Mouse (Mus musculus): Measurements from ENCODE around the gene Snx21. TPM values are rescaled to one million over a fixed set of nuclear protein-coding genes. Genes with fewer than 3 reads are reported as not detected.

Snx21 gene
- polyA plus RNA-seq, 1 experiment from 2014 or later = 11.6 TPM

DNA sequence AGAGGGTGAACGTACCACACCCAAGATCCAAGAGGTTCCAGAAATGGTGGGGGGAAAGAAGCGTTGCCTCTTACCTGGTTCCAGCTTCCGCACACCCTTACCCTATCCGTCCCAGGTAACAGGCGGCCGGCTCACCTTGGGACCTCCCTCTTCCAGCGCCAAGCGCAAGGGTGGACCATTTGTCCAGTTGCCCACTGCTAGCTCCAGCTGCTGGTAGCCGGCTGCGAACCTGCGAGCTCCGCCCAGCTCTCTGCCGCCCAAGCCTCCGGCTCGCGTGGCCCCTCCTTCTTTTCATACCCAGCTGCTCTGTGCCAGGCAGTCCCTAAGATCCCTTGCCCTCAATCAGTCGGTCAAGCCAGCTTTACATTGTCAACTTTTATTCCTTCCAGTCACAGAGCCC lies 8.8 kb upstream of the Snx21 start:
- H3K9ac ChIP-seq (ENCODE audit: low read depth, low read length) = no peak overlapping the region
- H3K27ac ChIP-seq (ENCODE audit: low read depth, low read length) = no peak overlapping the region
- no peaks in the 10 kb centered on the region for H3K4me1 ChIP-seq (replicated peaks; ENCODE audit: control insufficient read depth, insufficient read depth, low read length)
- H3K4me3 ChIP-seq (ENCODE audit: low read depth, low read length) = no peak overlapping the region
- no peak overlapping the region for H3K4me2 ChIP-seq (replicated peaks; ENCODE audit: low read depth, low read length)
- no peak for DNase-seq (ENCODE audit: low spot score)
- ATAC-seq (ENCODE audit: low FRiP score) = no peak
- 69% methylated on average over 17 of the region's 17 CpGs for WGBS
- H3K36me3 ChIP-seq (ENCODE audit: control insufficient read depth, insufficient read depth, low read length) = 0 out of 2 replicates have a peak, but pooled peaks cover 3% of the 10 kb centered on the region
- no peaks in the 10 kb centered on the region for H3K27me3 ChIP-seq (ENCODE audit: control insufficient read depth, insufficient read depth, low read length)
- H3K9me3 ChIP-seq (ENCODE audit: control insufficient read depth, low read length) = no peaks in the 10 kb centered on the region

DNA sequence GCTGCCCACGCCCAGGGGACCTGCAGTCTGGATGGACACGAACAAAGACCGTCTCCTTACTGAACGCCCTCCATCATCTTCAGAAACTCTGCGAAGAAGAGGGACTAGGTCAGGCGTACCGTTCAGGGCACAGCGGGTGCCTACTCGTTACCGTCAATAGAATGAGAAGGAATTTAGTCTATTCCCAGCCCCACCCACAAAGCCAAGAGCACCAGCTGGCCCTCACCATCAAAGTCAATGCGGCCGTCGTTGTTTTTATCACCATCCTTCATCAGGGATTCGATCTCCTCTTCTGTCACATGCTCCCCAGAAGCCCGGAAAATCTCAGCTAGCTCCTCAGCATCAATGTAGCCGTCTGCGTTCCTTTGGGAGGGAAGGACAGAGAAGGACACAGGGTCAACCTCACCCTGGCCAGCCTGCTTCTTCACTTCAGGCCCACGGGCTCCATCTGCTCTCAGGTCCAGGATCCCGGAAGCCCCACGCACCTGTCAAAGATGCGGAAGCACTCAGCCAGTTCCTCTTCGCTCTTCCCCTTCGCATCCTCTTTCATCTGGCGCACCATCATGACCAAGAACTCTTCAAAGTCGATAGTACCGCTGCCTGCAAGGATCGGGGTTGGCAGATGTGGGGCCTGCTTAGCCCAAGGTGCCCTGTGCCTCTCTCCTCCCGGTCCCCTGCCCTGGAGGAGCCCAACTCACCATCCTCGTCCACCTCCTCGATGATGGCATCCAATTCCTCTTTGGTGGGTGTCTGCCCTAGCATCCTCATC lies 8.2 kb upstream of the Snx21 start:
- ATAC-seq (ENCODE audit: low FRiP score) = no peak
- Histone ChIP-seq H3K36me3 (ENCODE audit: control insufficient read depth, insufficient read depth, low read length) (no peaks in the 10 kb centered on the region), H3K4me2 (replicated peaks; ENCODE audit: low read depth, low read length) (no peak overlapping the region), H3K27ac (ENCODE audit: low read depth, low read length) (no peak overlapping the region), H3K9ac (ENCODE audit: low read depth, low read length) (no peak overlapping the region), H3K4me1 (replicated peaks; ENCODE audit: control insufficient read depth, insufficient read depth, low read length) (no peaks in the 10 kb centered on the region), H3K4me3 (ENCODE audit: low read depth, low read length) (no peak overlapping the region), H3K9me3 (ENCODE audit: control insufficient read depth, low read length) (no peaks in the 10 kb centered on the region), H3K27me3 (ENCODE audit: control insufficient read depth, insufficient read depth, low read length) (no peaks in the 10 kb centered on the region)
- 84% methylated on average over 30 of the region's 30 CpGs for WGBS
- DNase-seq (ENCODE audit: low spot score) = no peak

DNA sequence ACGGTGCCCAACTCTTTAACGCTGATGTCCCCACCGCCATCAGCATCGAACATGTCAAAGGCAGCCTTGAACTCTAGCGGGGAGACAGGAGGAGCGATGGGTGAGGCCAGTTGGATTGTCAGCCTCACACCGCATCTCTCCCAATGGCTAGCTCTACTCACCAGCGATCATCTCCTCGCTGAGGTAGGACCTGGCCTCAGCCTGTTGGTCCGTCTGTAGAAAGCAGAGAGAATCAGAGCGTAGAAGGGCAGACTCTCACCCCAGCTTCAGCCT lies 7.7 kb upstream of the Snx21 start:
- H3K27ac ChIP-seq (ENCODE audit: low read depth, low read length) = no peak overlapping the region
- H3K36me3 ChIP-seq (ENCODE audit: control insufficient read depth, insufficient read depth, low read length) = no peaks in the 10 kb centered on the region
- ATAC-seq (ENCODE audit: low FRiP score) (no peak), DNase-seq (ENCODE audit: low spot score) (no peak)
- H3K9ac ChIP-seq (ENCODE audit: low read depth, low read length) = no peak overlapping the region
- H3K4me3 ChIP-seq (ENCODE audit: low read depth, low read length) = no peak overlapping the region
- no peaks in the 10 kb centered on the region for H3K27me3 ChIP-seq (ENCODE audit: control insufficient read depth, insufficient read depth, low read length)
- WGBS = 89% methylated on average over 11 of the region's 11 CpGs
- no peak overlapping the region for H3K4me2 ChIP-seq (replicated peaks; ENCODE audit: low read depth, low read length)
- H3K9me3 ChIP-seq (ENCODE audit: control insufficient read depth, low read length) = no peaks in the 10 kb centered on the region
- no peaks in the 10 kb centered on the region for H3K4me1 ChIP-seq (replicated peaks; ENCODE audit: control insufficient read depth, insufficient read depth, low read length)

DNA sequence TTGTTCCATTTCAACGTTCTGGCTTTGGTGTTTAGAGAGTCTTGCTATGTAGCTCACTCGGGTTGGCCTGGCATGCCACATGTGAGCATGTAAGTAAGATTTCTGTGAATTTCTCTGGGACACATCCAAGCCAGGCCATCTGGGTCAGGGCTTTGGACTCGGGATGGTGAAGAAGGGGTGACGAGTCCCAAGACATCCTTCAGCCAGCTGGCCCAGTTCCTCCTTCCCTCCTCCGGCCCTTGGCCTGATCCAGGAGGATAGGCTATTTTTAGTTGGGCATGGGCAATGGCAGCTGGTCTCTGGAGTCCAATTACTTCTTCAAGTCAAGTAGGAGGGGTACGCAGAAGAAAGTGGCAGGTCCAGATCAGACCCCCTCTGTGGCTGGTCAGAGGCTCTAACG lies 6.8 kb upstream of the Snx21 start:
- DNase-seq (ENCODE audit: low spot score) (no peak), ATAC-seq (ENCODE audit: low FRiP score) (no peak)
- no peaks in the 10 kb centered on the region for H3K27me3 ChIP-seq (ENCODE audit: control insufficient read depth, insufficient read depth, low read length)
- H3K36me3 ChIP-seq (ENCODE audit: control insufficient read depth, insufficient read depth, low read length) = no peaks in the 10 kb centered on the region
- no peaks in the 10 kb centered on the region for H3K9me3 ChIP-seq (ENCODE audit: control insufficient read depth, low read length)
- 87% methylated on average over 7 of the region's 7 CpGs for WGBS
- H3K4me3 ChIP-seq (ENCODE audit: low read depth, low read length) = no peak overlapping the region
- no peaks in the 10 kb centered on the region for H3K4me1 ChIP-seq (replicated peaks; ENCODE audit: control insufficient read depth, insufficient read depth, low read length)
- no peak overlapping the region for H3K9ac ChIP-seq (ENCODE audit: low read depth, low read length)
- H3K4me2 ChIP-seq (replicated peaks; ENCODE audit: low read depth, low read length) = no peak overlapping the region
- no peak overlapping the region for H3K27ac ChIP-seq (ENCODE audit: low read depth, low read length)

DNA sequence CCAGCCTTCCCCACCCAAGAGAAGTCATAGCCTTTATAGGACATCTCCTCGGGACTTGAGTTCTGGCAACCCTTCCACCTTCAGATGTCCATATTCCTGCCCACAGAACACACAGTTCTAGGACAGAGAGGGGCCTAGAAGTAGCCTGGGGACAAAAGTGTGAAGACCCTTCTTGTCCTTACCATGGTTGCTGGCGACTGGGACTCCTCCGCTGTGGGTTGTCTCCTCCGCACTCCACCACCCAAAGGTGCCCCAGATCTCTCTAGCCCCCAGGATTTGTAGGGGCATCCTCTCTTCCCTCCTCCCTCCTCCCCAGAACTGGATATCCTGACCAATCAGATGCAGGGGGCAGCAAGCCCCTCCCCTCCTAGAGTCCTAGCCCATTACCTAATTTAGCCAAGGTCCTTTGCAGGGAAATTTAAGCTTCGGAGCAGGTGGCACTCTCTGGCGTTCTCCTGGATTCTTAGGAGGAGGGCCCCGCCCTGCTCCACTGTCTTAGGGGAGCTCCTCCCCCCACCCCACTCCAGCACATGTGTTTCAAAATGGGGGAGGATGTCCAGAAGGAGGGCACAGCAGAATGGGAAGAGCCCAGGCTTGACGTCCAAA lies 6.0 kb upstream of the Snx21 start, which contains the start of gene Tnnc2:
Gene Tnnc2, minus strand, starts transcription at position 487 of the 606 bp plus-strand sequence.
- Histone ChIP-seq H3K36me3 (ENCODE audit: control insufficient read depth, insufficient read depth, low read length) (no peaks in the 10 kb centered on the region), H3K4me2 (replicated peaks; ENCODE audit: low read depth, low read length) (no peak within 1 kb of the TSS), H3K9ac (ENCODE audit: low read depth, low read length) (no peak within 1 kb of the TSS), H3K9me3 (ENCODE audit: control insufficient read depth, low read length) (no peaks in the 10 kb centered on the region), H3K4me1 (replicated peaks; ENCODE audit: control insufficient read depth, insufficient read depth, low read length) (no peaks in the 10 kb centered on the region), H3K27me3 (ENCODE audit: control insufficient read depth, insufficient read depth, low read length) (no peaks in the 10 kb centered on the region), H3K4me3 (ENCODE audit: low read depth, low read length) (no peak within 1 kb of the TSS), H3K27ac (ENCODE audit: low read depth, low read length) (no peak within 1 kb of the TSS)
- WGBS = 73% methylated on average over 8 of the region's 8 CpGs
- ATAC-seq (ENCODE audit: low FRiP score) = no peak
- no peak for DNase-seq (ENCODE audit: low spot score)

DNA sequence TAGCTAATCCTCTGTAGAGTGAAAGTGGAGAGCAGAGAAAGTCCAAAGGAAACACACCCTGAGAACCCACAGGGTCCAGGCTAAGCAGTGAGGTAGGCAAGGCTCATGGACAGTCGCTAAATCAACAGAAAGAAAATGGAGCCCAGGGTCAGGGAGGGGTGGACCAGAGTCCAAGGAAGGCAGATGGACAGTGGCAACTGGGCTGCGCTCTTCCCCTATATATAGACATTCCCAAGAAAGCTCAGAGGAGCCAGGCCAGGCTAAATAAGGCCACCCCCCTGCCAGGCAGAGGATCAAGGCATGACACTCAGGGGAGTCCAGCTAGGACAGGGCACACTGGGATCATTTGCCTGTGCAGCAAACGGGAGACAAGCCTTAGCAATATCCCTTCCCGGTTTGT lies 3.7 kb upstream of the Snx21 start:
- H3K27me3 ChIP-seq (ENCODE audit: control insufficient read depth, insufficient read depth, low read length) = no peaks in the 10 kb centered on the region
- DNase-seq (ENCODE audit: low spot score) (no peak), ATAC-seq (ENCODE audit: low FRiP score) (no peak)
- no peak overlapping the region for H3K27ac ChIP-seq (ENCODE audit: low read depth, low read length)
- H3K4me2 ChIP-seq (replicated peaks; ENCODE audit: low read depth, low read length) = no peak overlapping the region
- H3K9me3 ChIP-seq (ENCODE audit: control insufficient read depth, low read length) = no peaks in the 10 kb centered on the region
- H3K9ac ChIP-seq (ENCODE audit: low read depth, low read length) = no peak overlapping the region
- H3K4me3 ChIP-seq (ENCODE audit: low read depth, low read length) = no peak overlapping the region
- no peaks in the 10 kb centered on the region for H3K36me3 ChIP-seq (ENCODE audit: control insufficient read depth, insufficient read depth, low read length)
- peaks cover 2% of the 10 kb centered on the region; the same call in 1 of the 2 replicates for H3K4me1 ChIP-seq (replicated peaks; ENCODE audit: control insufficient read depth, insufficient read depth, low read length)
- WGBS = 72% methylated on average over 4 of the region's 4 CpGs

DNA sequence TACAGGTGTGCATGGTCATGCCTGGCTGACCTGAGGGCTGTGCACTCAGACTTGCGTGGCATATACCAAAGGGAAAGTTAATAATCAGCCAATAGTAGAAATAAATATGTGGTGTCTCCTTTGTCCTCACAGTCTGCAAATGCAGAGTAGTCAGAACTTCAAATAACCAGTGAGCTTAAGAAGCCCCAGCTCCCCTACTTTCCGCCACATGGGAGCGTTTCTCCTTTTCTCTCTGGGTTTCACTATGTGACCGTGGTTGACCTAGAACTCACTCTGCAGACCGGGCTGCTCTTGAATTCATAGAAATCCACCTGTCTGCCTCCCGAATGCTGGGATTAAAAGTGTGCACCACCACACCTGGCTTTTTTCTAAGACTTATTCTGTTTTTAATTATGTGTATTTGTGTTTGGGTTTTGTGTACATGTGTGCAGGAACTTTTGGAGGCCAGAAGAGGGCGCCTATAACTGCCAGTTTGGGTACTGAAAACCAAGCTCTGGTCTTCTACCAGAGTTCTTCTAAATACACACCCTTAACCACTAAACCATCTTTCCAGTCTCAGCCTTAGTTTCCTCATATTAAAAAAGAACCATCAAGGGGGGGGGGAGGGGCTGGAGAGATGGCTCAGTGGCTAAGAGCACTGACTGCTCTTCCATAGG lies 1.6 kb upstream of the Snx21 start:
- no peaks in the 10 kb centered on the region for H3K9me3 ChIP-seq (ENCODE audit: control insufficient read depth, low read length)
- H3K9ac ChIP-seq (ENCODE audit: low read depth, low read length) = no peak overlapping the region
- no peaks in the 10 kb centered on the region for H3K27me3 ChIP-seq (ENCODE audit: control insufficient read depth, insufficient read depth, low read length)
- no peak overlapping the region for H3K4me3 ChIP-seq (ENCODE audit: low read depth, low read length)
- H3K36me3 ChIP-seq (ENCODE audit: control insufficient read depth, insufficient read depth, low read length) = no peaks in the 10 kb centered on the region
- WGBS = 77% methylated on average over 7 of the region's 7 CpGs
- peaks cover 2% of the 10 kb centered on the region; the same call in 1 of the 2 replicates for H3K4me1 ChIP-seq (replicated peaks; ENCODE audit: control insufficient read depth, insufficient read depth, low read length)
- H3K27ac ChIP-seq (ENCODE audit: low read depth, low read length) = no peak overlapping the region
- no peak for DNase-seq (ENCODE audit: low spot score)
- no peak for ATAC-seq (ENCODE audit: low FRiP score)
- H3K4me2 ChIP-seq (replicated peaks; ENCODE audit: low read depth, low read length) = no peak overlapping the region

DNA sequence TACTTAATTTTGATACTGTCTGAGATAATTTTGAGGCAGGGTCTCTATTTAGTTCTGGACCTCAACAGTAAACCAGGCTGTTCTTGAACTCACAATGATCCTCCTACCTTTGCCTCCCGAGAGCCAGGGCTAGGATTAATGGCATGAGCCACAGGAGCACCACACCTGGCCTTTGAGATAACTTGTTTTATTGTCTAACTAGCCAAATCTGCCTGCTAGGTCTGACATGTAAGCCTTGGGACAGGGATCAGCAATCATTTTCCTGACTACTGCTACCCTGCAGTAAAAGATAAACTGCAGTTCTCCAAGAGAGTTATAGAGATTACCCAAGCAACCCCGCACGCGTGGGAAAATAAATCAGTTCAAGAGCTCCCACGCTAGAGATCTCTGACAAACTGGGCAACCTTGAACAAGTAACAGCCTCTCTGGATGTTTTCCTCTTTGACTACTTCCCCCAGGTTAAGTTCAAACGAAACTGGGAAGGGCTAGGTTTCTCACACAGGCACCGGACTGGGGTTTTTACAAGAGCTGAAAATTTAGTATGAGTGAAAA lies 678 bp upstream of the Snx21 start:
- peak overlapping the region; percentile 56 for H3K4me2 ChIP-seq (replicated peaks; ENCODE audit: low read depth, low read length)
- no peak overlapping the region for H3K27ac ChIP-seq (ENCODE audit: low read depth, low read length)
- peak overlapping the region; percentile 56 for H3K4me3 ChIP-seq (ENCODE audit: low read depth, low read length)
- H3K27me3 ChIP-seq (ENCODE audit: control insufficient read depth, insufficient read depth, low read length) = no peaks in the 10 kb centered on the region
- DNase-seq (ENCODE audit: low spot score) = peak; percentile 30
- ATAC-seq (ENCODE audit: low FRiP score) = no peak
- peak overlapping the region; percentile 63 for H3K9ac ChIP-seq (ENCODE audit: low read depth, low read length)
- H3K36me3 ChIP-seq (ENCODE audit: control insufficient read depth, insufficient read depth, low read length) = no peaks in the 10 kb centered on the region
- 25% methylated on average over 7 of the region's 7 CpGs for WGBS
- H3K9me3 ChIP-seq (ENCODE audit: control insufficient read depth, low read length) = no peaks in the 10 kb centered on the region
- peaks cover 2% of the 10 kb centered on the region; the same call in 1 of the 2 replicates for H3K4me1 ChIP-seq (replicated peaks; ENCODE audit: control insufficient read depth, insufficient read depth, low read length)
